Mouse (Mus musculus): ENCODE data around the gene Ciao2b. TPM values are rescaled to one million over a fixed set of nuclear protein-coding genes. Genes with fewer than 3 reads are reported as not detected.

Ciao2b gene
- polyA plus RNA-seq, 1 experiment from 2014 or later, result 38.0 TPM

DNA sequence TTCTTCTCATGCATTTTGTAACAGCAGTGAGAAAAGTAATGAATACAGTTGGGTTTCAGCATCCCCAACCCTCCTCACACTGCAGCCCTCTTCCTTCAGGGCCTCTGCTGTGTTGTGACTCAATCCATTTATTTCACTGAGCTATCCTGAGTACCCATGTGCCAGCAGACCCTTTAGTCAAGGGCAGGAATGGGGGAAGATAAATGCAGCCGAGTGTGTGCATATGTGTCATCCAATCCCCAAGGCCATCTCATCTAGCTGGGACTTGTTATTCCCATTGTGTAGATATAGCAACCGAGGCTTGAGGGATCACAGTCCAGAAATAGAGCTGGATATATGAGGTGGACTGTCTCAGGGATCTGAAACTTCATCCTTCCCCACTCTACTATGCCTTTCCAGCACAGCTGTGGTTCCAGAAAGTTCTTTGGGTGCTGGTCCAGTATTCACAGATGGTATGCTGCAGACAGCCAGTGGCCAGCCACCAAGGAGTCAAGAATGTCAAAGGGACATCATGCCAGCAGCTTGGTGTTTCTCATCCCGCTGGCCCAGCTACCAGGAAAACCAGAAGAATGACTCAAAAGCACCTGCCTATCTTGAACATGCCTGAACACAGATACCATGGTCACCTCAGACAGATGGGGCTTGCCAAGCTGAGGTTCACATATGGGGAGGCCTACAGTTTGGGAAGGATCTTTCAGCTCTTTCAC is 6.6 kb downstream of the Ciao2b start:
- Histone ChIP-seq H3K27ac (ENCODE audit: low read length) (no peak overlapping the region), H3K4me3 (ENCODE audit: low read depth, low read length) (no peak overlapping the region), H3K4me1 (ENCODE audit: control insufficient read depth, low read depth, low read length) (peaks cover 4% of the 10 kb centered on the region; the same call in 1 of the 2 replicates), H3K4me2 (ENCODE audit: low read depth, low read length) (no peak overlapping the region), H3K27me3 (ENCODE audit: control insufficient read depth, insufficient read depth, low read depth, low read length) (peaks cover 15% of the 10 kb centered on the region), H3K9me3 (replicated peaks; ENCODE audit: control insufficient read depth, low read length) (no peaks in the 10 kb centered on the region), H3K36me3 (ENCODE audit: control insufficient read depth, insufficient read depth) (no peaks in the 10 kb centered on the region), H3K9ac (ENCODE audit: low read depth, low read length) (no peak overlapping the region)
- no peak for ATAC-seq (ENCODE audit: low read depth)
- WGBS (ENCODE audit: insufficient replicate concordance), result 58% methylated on average over 3 of the region's 3 CpGs

DNA sequence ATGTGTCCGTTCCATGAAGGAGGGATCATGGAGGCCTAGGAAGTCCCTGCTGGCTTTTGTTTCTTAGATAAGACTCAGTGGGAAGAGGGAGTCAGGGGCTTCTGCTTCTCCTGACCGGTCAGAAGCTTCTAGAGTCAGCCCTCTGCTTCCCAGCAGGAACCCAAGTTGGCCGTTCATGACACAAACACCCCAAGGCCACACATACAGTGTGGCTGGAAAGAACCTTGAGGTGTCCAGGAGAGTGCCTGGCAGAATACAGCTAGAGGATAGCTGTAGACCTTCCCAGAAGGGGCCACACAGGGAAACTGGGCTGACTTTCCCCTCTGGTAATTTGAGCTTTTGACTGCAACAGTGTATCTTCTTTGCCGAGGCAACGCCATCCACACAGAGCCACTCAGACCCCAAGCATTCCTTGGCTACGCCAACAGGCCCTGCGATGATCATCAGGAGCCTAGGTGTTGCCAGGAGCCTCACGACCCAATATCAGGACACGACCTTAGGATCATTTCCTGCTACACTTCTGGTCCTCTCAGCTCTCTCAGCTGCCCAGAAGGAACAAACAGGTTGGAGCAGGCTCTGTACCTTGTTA is 8.5 kb downstream of the Ciao2b start:
- Histone ChIP-seq H3K9me3 (replicated peaks; ENCODE audit: control insufficient read depth, low read length) (no peaks in the 10 kb centered on the region), H3K27ac (ENCODE audit: low read length) (no peak overlapping the region), H3K9ac (ENCODE audit: low read depth, low read length) (no peak overlapping the region), H3K36me3 (ENCODE audit: control insufficient read depth, insufficient read depth) (no peaks in the 10 kb centered on the region), H3K27me3 (ENCODE audit: control insufficient read depth, insufficient read depth, low read depth, low read length) (peaks cover 23% of the 10 kb centered on the region), H3K4me3 (ENCODE audit: low read depth, low read length) (no peak overlapping the region), H3K4me1 (ENCODE audit: control insufficient read depth, low read depth, low read length) (peaks cover 2% of the 10 kb centered on the region; the same call in 1 of the 2 replicates), H3K4me2 (ENCODE audit: low read depth, low read length) (no peak overlapping the region)
- 52% methylated on average over 9 of the region's 9 CpGs for WGBS (ENCODE audit: insufficient replicate concordance)
- no peak for ATAC-seq (ENCODE audit: low read depth)

DNA sequence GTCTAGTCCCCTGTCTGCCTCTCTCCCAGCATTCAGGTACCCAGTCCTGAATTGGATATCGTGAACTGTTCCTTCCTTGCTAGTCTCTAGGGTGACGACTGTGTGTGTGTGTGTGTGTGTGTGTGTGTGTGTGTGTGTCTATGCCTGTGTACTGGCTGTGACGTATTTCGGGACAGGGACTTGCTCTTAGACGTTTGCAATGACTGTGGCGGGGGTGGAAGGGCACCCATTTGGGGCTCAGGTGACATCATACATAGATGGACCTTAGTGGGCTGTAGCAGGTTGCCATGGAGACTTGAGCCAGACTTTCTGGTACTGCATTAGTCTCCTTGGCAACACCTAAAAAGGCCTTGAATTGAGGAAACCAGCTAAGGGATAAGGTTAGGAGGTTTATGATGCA is 9.3 kb downstream of the Ciao2b start:
- Histone ChIP-seq H3K4me3 (ENCODE audit: low read depth, low read length) (no peak overlapping the region), H3K27ac (ENCODE audit: low read length) (no peak overlapping the region), H3K9me3 (replicated peaks; ENCODE audit: control insufficient read depth, low read length) (no peaks in the 10 kb centered on the region), H3K27me3 (ENCODE audit: control insufficient read depth, insufficient read depth, low read depth, low read length) (peaks cover 23% of the 10 kb centered on the region), H3K9ac (ENCODE audit: low read depth, low read length) (no peak overlapping the region), H3K36me3 (ENCODE audit: control insufficient read depth, insufficient read depth) (no peaks in the 10 kb centered on the region), H3K4me2 (ENCODE audit: low read depth, low read length) (no peak overlapping the region), H3K4me1 (ENCODE audit: control insufficient read depth, low read depth, low read length) (peaks cover 2% of the 10 kb centered on the region; the same call in 1 of the 2 replicates)
- no peak for ATAC-seq (ENCODE audit: low read depth)
- 58% methylated on average over 6 of the region's 6 CpGs for WGBS (ENCODE audit: insufficient replicate concordance)

DNA sequence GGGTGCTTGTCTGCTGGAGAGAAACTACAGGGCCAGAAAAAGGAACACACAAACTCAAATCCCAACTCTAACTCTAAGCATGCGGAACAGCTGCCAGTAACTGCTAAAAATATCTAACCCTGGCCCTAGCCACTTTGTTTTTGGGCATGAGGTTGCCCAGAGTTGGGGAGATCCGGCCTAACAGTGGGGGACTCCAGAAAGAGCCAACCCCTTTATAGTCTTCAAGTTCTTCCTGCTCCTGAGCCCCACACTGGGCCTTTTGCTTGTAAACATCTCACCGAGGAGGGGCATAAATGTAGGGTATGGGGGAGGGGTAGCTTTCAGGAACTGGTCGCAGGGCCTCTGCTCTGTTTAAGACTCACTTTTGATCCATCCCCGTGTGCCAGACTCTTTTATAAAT is 9.8 kb downstream of the Ciao2b start:
- H3K36me3 ChIP-seq (ENCODE audit: control insufficient read depth, insufficient read depth), result no peaks in the 10 kb centered on the region
- 27% methylated on average over 5 of the region's 5 CpGs for WGBS (ENCODE audit: insufficient replicate concordance)
- H3K4me1 ChIP-seq (ENCODE audit: control insufficient read depth, low read depth, low read length), result peaks cover 2% of the 10 kb centered on the region; the same call in 1 of the 2 replicates
- H3K27ac ChIP-seq (ENCODE audit: low read length), result no peak overlapping the region
- H3K27me3 ChIP-seq (ENCODE audit: control insufficient read depth, insufficient read depth, low read depth, low read length), result peaks cover 23% of the 10 kb centered on the region
- no peak overlapping the region for H3K4me2 ChIP-seq (ENCODE audit: low read depth, low read length)
- no peak for ATAC-seq (ENCODE audit: low read depth)
- no peaks in the 10 kb centered on the region for H3K9me3 ChIP-seq (replicated peaks; ENCODE audit: control insufficient read depth, low read length)
- H3K4me3 ChIP-seq (ENCODE audit: low read depth, low read length), result no peak overlapping the region
- no peak overlapping the region for H3K9ac ChIP-seq (ENCODE audit: low read depth, low read length)

DNA sequence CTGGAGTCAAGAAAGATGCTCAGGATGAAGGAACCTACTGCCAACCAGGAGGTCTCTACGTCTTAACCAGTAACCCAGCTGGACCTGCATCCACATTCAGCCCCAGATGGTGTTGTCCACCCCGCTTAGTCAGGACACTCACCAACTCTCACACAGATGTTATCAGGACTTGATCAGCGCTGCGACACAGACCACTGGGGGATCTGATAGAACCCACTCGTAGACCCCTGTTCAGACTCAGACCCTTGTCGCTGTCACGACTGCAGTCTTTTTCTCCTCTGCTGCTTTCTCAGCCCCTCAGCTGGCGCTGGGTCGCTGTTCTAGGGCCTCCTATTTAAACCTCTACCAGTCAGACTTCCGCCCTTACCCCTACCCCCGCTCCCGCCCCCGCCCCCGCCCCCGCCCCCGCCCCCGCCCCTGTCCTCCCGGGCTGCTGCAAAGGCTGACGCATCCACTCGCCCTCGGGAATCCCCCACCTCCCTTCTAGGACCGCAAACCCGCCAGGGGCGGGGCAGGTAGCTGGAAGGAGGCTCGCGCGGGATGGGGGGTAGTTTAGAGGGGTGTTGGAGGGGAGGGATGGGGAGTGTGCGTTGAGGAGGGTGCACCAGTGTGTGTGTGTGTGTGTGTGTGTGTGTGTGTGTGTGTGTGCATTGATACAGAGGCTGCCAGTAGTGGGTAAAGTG is 10.6 kb downstream of the Ciao2b start, which contains the start of gene Rrad:
Gene Rrad, minus strand, starts transcription at position 347 of the 683 bp plus-strand sequence.
- peak; percentile 40 for ATAC-seq (ENCODE audit: low read depth)
- peaks cover 2% of the 10 kb centered on the region; the same call in 1 of the 2 replicates for H3K4me1 ChIP-seq (ENCODE audit: control insufficient read depth, low read depth, low read length)
- H3K9me3 ChIP-seq (replicated peaks; ENCODE audit: control insufficient read depth, low read length), result no peaks in the 10 kb centered on the region
- H3K27ac ChIP-seq (ENCODE audit: low read length), result no peak within 1 kb of the TSS
- H3K9ac ChIP-seq (ENCODE audit: low read depth, low read length), result no peak within 1 kb of the TSS
- 1% methylated on average over 20 of the region's 28 CpGs for WGBS (ENCODE audit: insufficient replicate concordance)
- H3K4me2 ChIP-seq (ENCODE audit: low read depth, low read length), result peak within 1 kb of the TSS; percentile 36
- no peaks in the 10 kb centered on the region for H3K36me3 ChIP-seq (ENCODE audit: control insufficient read depth, insufficient read depth)
- peak within 1 kb of the TSS; percentile 38 for H3K4me3 ChIP-seq (ENCODE audit: low read depth, low read length)
- H3K27me3 ChIP-seq (ENCODE audit: control insufficient read depth, insufficient read depth, low read depth, low read length), result peaks cover 23% of the 10 kb centered on the region

DNA sequence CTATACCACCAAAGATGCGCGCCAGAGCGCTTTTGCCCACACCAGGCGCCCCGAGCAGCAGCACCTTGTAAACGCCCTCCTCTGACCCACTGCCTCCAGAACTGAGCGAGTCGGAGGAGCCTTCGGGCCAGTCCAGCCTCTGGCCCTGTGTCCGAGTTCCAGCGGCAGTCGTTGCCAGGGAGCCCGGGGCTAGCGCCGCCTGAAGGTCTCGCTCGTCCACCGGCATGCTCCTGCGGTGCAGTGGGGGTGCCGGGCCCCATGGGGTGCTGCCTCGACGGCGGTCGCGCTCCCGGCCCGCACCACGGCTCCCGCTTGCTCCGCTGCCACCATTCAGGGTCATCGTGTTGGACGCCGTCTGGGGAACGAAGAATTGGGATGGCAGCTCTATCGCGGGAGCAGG is 11.2 kb downstream of the Ciao2b start:
- peaks cover 2% of the 10 kb centered on the region; the same call in 1 of the 2 replicates for H3K4me1 ChIP-seq (ENCODE audit: control insufficient read depth, low read depth, low read length)
- H3K36me3 ChIP-seq (ENCODE audit: control insufficient read depth, insufficient read depth), result no peaks in the 10 kb centered on the region
- H3K27me3 ChIP-seq (ENCODE audit: control insufficient read depth, insufficient read depth, low read depth, low read length), result peaks cover 23% of the 10 kb centered on the region
- no peak overlapping the region for H3K27ac ChIP-seq (ENCODE audit: low read length)
- ATAC-seq (ENCODE audit: low read depth), result no peak
- 1% methylated on average over 36 of the region's 36 CpGs for WGBS (ENCODE audit: insufficient replicate concordance)
- no peak overlapping the region for H3K9ac ChIP-seq (ENCODE audit: low read depth, low read length)
- H3K4me2 ChIP-seq (ENCODE audit: low read depth, low read length), result peak overlapping the region; percentile 36
- H3K9me3 ChIP-seq (replicated peaks; ENCODE audit: control insufficient read depth, low read length), result no peaks in the 10 kb centered on the region
- H3K4me3 ChIP-seq (ENCODE audit: low read depth, low read length), result peak overlapping the region; percentile 38

DNA sequence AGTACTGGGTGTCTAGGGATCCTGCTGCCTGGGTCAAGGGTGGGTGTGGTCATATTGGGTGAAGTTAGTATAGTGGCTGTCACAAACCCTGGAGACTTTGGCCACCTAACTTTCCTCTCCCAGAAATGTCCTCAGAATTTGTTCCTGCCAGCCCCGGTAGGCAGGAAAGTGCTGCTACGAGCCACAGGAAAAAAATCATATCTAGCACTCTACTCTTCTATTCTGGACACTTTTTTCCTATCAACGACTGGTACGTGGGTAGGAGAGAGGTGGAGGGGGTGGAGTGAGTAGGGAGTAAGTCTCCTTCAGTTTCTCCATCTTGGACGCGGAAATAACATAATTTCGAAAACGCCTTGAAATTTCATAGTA is 11.7 kb downstream of the Ciao2b start:
- WGBS (ENCODE audit: insufficient replicate concordance), result 22% methylated on average over 8 of the region's 8 CpGs

DNA sequence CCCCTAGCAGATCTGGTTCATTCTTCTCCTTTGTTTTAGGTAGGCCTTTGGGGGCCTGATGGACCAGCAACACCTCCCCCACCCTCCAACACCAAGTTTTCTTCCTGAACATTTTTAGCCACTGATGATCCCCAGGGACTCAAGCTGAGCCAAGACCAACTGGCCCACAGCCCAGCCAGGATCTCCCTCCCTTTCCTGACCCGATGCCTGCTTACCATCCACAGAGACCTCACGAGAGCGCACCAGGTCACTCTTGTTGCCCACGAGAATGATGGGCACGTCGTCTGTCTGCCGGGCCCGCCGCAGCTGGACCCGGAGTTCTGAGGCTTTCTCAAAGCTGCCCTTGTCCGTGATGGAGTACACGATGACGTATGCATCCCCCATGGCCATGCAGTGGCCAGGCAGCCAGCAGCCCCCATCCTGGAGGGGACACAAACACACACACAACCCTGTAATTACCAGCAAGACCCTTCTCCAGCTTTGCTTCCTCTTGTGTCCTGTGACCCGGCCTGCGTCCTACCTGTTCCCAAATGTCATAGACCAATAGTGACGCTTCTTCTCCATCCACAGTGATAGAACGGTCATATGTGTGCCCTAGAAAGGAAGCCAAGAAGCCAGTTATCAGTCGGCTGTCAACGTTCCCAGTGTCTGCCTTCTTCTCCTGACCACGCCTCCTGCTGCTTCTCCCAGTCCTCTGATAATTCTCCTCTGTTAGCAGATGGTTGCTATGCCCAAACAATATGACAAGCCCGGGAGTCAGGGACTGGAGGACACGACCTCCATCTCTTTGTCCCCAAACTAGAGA is 12.3 kb downstream of the Ciao2b start:
- no peaks in the 10 kb centered on the region for H3K36me3 ChIP-seq (ENCODE audit: control insufficient read depth, insufficient read depth)
- no peak for ATAC-seq (ENCODE audit: low read depth)
- H3K4me1 ChIP-seq (ENCODE audit: control insufficient read depth, low read depth, low read length), result peaks cover 2% of the 10 kb centered on the region; the same call in 1 of the 2 replicates
- 52% methylated on average over 22 of the region's 22 CpGs for WGBS (ENCODE audit: insufficient replicate concordance)
- no peak overlapping the region for H3K9ac ChIP-seq (ENCODE audit: low read depth, low read length)
- H3K27me3 ChIP-seq (ENCODE audit: control insufficient read depth, insufficient read depth, low read depth, low read length), result peaks cover 23% of the 10 kb centered on the region
- no peak overlapping the region for H3K4me2 ChIP-seq (ENCODE audit: low read depth, low read length)
- H3K4me3 ChIP-seq (ENCODE audit: low read depth, low read length), result no peak overlapping the region
- H3K27ac ChIP-seq (ENCODE audit: low read length), result no peak overlapping the region
- no peaks in the 10 kb centered on the region for H3K9me3 ChIP-seq (replicated peaks; ENCODE audit: control insufficient read depth, low read length)

More for the DNA sequence above, 11.7 kb downstream of the Ciao2b start:
- Histone ChIP-seq H3K9ac (ENCODE audit: low read depth, low read length) (no peak overlapping the region), H3K4me1 (ENCODE audit: control insufficient read depth, low read depth, low read length) (peaks cover 2% of the 10 kb centered on the region; the same call in 1 of the 2 replicates), H3K27ac (ENCODE audit: low read length) (no peak overlapping the region), H3K4me3 (ENCODE audit: low read depth, low read length) (no peak overlapping the region), H3K9me3 (replicated peaks; ENCODE audit: control insufficient read depth, low read length) (no peaks in the 10 kb centered on the region), H3K4me2 (ENCODE audit: low read depth, low read length) (no peak overlapping the region), H3K36me3 (ENCODE audit: control insufficient read depth, insufficient read depth) (no peaks in the 10 kb centered on the region), H3K27me3 (ENCODE audit: control insufficient read depth, insufficient read depth, low read depth, low read length) (peaks cover 23% of the 10 kb centered on the region)
- ATAC-seq (ENCODE audit: low read depth), result no peak

All from liver, embryonic 16.5 days (tissue).